Mouse (Mus musculus): ENCODE measurements around the gene Pla2g15. TPM values are rescaled to one million over a fixed set of nuclear protein-coding genes. Genes with fewer than 3 reads are reported as not detected.

Pla2g15 gene
- polyA plus RNA-seq, 1 experiment from 2014 or later = 6.4 TPM

DNA sequence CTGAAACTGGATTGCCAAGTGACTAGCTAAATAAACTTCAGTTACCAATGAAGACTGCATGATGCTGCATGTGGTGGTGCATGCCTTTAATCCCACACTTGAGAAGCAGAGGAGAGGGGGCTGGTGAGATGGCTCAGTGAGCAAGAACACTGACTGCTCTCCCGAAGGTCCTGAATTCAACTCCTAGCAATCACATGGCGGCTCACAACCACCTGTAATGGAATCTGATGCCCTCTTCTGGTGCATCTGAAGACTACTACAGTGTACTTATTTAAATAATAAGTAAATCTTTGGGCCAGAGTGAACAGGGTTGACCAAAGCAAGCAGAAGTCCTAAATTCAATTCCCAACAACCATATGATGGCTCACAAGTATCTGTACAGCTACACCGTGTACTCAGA, 26.8 kb upstream of the Pla2g15 start:
- Histone ChIP-seq H3K4me2 (no peak overlapping the region), H3K27me3 (ENCODE audit: control insufficient read depth, insufficient read depth, low read length) (no peaks in the 10 kb centered on the region), H3K4me3 (ENCODE audit: low read depth, low read length) (no peak overlapping the region), H3K36me3 (ENCODE audit: control insufficient read depth, insufficient read depth, low read length) (0 out of 2 replicates have a peak, but pooled peaks cover 3% of the 10 kb centered on the region), H3K9ac (ENCODE audit: low read length) (no peak overlapping the region), H3K27ac (ENCODE audit: low read depth, low read length) (no peak overlapping the region), H3K9me3 (ENCODE audit: control insufficient read depth, low read length) (no peaks in the 10 kb centered on the region), H3K4me1 (ENCODE audit: control insufficient read depth, insufficient read depth, low read length) (no peaks in the 10 kb centered on the region)
- WGBS = 82% methylated on average over 3 of the region's 3 CpGs
- ATAC-seq (ENCODE audit: low FRiP score) = no peak
- no peak for DNase-seq (ENCODE audit: low spot score, missing footprints)

DNA sequence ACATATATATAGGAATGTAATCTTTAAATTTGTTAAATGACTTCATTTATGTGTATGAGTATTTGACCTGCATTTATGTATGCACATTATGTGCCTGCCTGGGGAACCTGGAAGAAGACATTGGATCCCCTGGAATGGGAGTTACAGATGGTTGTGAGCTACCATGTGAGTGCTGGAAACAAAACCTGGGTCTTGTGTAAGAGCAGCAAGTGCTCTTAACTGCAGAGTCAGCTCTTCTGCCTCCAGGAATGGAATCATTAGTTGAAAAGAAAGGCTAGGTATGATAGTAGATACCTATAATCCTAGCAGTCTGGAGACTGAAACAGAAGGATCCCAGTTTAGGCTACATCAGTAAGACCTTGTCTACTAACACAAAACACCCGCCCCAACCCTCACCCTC, 24.1 kb upstream of the Pla2g15 start:
- Histone ChIP-seq H3K9me3 (ENCODE audit: control insufficient read depth, low read length) (no peaks in the 10 kb centered on the region), H3K27ac (ENCODE audit: low read depth, low read length) (no peak overlapping the region), H3K36me3 (ENCODE audit: control insufficient read depth, insufficient read depth, low read length) (peaks cover 12% of the 10 kb centered on the region; the same call in 1 of the 2 replicates), H3K4me1 (ENCODE audit: control insufficient read depth, insufficient read depth, low read length) (no peaks in the 10 kb centered on the region), H3K9ac (ENCODE audit: low read length) (no peak overlapping the region), H3K4me3 (ENCODE audit: low read depth, low read length) (no peak overlapping the region), H3K27me3 (ENCODE audit: control insufficient read depth, insufficient read depth, low read length) (no peaks in the 10 kb centered on the region), H3K4me2 (no peak overlapping the region)
- WGBS = 94% methylated on average over 1 of the region's 1 CpGs
- DNase-seq (ENCODE audit: low spot score, missing footprints) (no peak), ATAC-seq (ENCODE audit: low FRiP score) (no peak)

DNA sequence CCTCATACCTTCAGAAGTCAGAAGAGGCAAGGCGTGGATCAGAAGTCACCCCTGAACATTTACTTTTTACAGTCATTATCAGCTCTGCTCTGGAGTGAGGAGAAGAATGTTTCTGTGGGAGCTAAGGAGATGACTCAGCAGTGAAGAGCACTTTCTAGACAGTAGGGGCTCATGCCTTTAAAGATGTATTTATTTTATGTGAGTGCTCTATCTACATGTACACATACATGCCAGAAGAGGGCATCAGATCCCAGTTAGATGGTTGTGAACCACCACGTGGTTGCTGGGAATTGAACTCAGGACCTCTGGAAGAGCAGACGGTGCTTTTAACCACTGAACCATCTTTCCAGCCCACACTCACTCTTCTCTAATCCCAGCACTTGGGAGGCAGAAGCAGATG, 23.1 kb upstream of the Pla2g15 start:
- WGBS = 78% methylated on average over 3 of the region's 3 CpGs
- no peak for ATAC-seq (ENCODE audit: low FRiP score)

DNA sequence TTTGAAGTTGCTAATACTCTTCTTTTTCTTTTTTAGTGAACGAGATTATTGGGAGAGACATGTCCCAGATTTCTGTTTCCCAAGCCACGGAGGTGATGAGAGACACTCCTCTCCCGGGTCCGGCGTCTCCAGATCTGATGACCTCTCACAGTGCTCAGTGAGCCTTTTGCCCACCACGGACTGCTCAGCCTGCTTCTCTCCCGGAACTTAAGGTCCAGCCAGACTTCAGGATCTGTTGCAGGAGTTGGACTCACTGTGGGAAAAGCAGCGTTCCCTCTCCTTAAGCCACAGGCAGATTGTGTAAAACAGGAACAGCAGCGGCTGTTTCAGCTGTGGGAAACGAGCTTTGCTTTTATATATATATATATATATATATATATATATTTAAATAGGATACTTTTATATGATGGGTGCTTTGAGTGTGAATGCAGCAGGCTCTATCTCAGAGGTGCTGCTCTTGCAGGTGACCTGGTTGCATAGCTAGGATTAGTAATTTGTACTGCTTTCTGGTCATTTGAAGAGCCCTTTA, 22.3 kb upstream of the Pla2g15 start:
- H3K4me3 ChIP-seq (ENCODE audit: low read depth, low read length) = no peak overlapping the region
- H3K36me3 ChIP-seq (ENCODE audit: control insufficient read depth, insufficient read depth, low read length) = peaks cover 12% of the 10 kb centered on the region; the same call in 1 of the 2 replicates
- H3K4me2 ChIP-seq = no peak overlapping the region
- no peak for ATAC-seq (ENCODE audit: low FRiP score)
- no peaks in the 10 kb centered on the region for H3K9me3 ChIP-seq (ENCODE audit: control insufficient read depth, low read length)
- 93% methylated on average over 10 of the region's 10 CpGs for WGBS
- H3K9ac ChIP-seq (ENCODE audit: low read length) = no peak overlapping the region
- DNase-seq (ENCODE audit: low spot score, missing footprints) = no peak
- H3K27me3 ChIP-seq (ENCODE audit: control insufficient read depth, insufficient read depth, low read length) = no peaks in the 10 kb centered on the region; the same call in 1 of the 2 replicates
- no peaks in the 10 kb centered on the region for H3K4me1 ChIP-seq (ENCODE audit: control insufficient read depth, insufficient read depth, low read length)
- no peak overlapping the region for H3K27ac ChIP-seq (ENCODE audit: low read depth, low read length)

More for the DNA sequence above, 23.1 kb upstream of the Pla2g15 start:
- Histone ChIP-seq H3K27ac (ENCODE audit: low read depth, low read length) (no peak overlapping the region), H3K4me3 (ENCODE audit: low read depth, low read length) (no peak overlapping the region), H3K27me3 (ENCODE audit: control insufficient read depth, insufficient read depth, low read length) (no peaks in the 10 kb centered on the region; the same call in 1 of the 2 replicates), H3K4me2 (no peak overlapping the region), H3K9me3 (ENCODE audit: control insufficient read depth, low read length) (no peaks in the 10 kb centered on the region), H3K9ac (ENCODE audit: low read length) (no peak overlapping the region), H3K4me1 (ENCODE audit: control insufficient read depth, insufficient read depth, low read length) (no peaks in the 10 kb centered on the region), H3K36me3 (ENCODE audit: control insufficient read depth, insufficient read depth, low read length) (peaks cover 12% of the 10 kb centered on the region; the same call in 1 of the 2 replicates)
- no peak for DNase-seq (ENCODE audit: low spot score, missing footprints)

GRCm38 (mm10) chr8:106129232-106129930, 20.8 kb upstream of the Pla2g15 start:
- Histone ChIP-seq H3K36me3 (ENCODE audit: control insufficient read depth, insufficient read depth, low read length) (peaks cover 12% of the 10 kb centered on the region; the same call in 1 of the 2 replicates), H3K4me1 (ENCODE audit: control insufficient read depth, insufficient read depth, low read length) (no peaks in the 10 kb centered on the region), H3K27ac (ENCODE audit: low read depth, low read length) (no peak overlapping the region), H3K9me3 (ENCODE audit: control insufficient read depth, low read length) (no peaks in the 10 kb centered on the region), H3K4me2 (no peak overlapping the region), H3K27me3 (ENCODE audit: control insufficient read depth, insufficient read depth, low read length) (peaks cover 5% of the 10 kb centered on the region), H3K4me3 (ENCODE audit: low read depth, low read length) (no peak overlapping the region), H3K9ac (ENCODE audit: low read length) (no peak overlapping the region)
- ATAC-seq (ENCODE audit: low FRiP score) (no peak), DNase-seq (ENCODE audit: low spot score, missing footprints) (no peak)

- H3K27me3 ChIP-seq (ENCODE audit: control insufficient read depth, insufficient read depth, low read length) = peaks cover 11% of the 10 kb centered on the region
- H3K27ac ChIP-seq (ENCODE audit: low read depth, low read length) = no peak overlapping the region
- no peaks in the 10 kb centered on the region for H3K4me1 ChIP-seq (ENCODE audit: control insufficient read depth, insufficient read depth, low read length)
- H3K9ac ChIP-seq (ENCODE audit: low read length) = no peak overlapping the region
- no peak overlapping the region for H3K4me2 ChIP-seq
- ATAC-seq (ENCODE audit: low FRiP score) (no peak), DNase-seq (ENCODE audit: low spot score, missing footprints) (no peak)
- peaks cover 12% of the 10 kb centered on the region; the same call in 1 of the 2 replicates for H3K36me3 ChIP-seq (ENCODE audit: control insufficient read depth, insufficient read depth, low read length)
- H3K9me3 ChIP-seq (ENCODE audit: control insufficient read depth, low read length) = no peaks in the 10 kb centered on the region
- 97% methylated on average over 2 of the region's 2 CpGs for whole genome bisulfite sequencing
- no peak overlapping the region for H3K4me3 ChIP-seq (ENCODE audit: low read depth, low read length)
Observed at GRCm38 (mm10) chr8:106129997-106130396, 20.2 kb upstream of the Pla2g15 start.

DNA sequence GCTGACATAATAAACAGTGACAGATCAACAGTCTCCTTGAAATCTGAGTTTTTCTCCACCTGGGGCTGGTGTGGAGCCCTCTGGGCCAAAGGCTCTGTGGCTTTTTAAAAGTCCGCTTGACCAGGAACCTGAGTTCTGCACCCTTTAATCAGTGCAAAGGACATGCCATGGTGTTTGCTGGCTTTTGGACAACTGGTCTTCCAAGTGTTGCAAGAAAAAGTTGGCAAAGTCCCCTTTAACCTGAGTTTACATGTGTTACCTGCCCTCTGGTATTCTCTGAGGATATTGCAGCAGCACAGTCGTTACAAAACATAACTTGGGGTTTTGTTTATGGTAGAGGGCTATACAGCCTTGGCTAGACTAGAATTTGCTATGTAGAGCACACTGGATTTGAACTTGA, 19.7 kb upstream of the Pla2g15 start:
- Histone ChIP-seq H3K4me1 (ENCODE audit: control insufficient read depth, insufficient read depth, low read length) (no peaks in the 10 kb centered on the region), H3K4me3 (ENCODE audit: low read depth, low read length) (no peak overlapping the region), H3K9me3 (ENCODE audit: control insufficient read depth, low read length) (no peaks in the 10 kb centered on the region), H3K27me3 (ENCODE audit: control insufficient read depth, insufficient read depth, low read length) (peaks cover 16% of the 10 kb centered on the region), H3K4me2 (no peak overlapping the region), H3K27ac (ENCODE audit: low read depth, low read length) (no peak overlapping the region), H3K36me3 (ENCODE audit: control insufficient read depth, insufficient read depth, low read length) (peaks cover 12% of the 10 kb centered on the region; the same call in 1 of the 2 replicates), H3K9ac (ENCODE audit: low read length) (no peak overlapping the region)
- WGBS = 84% methylated on average over 2 of the region's 2 CpGs
- ATAC-seq (ENCODE audit: low FRiP score) (no peak), DNase-seq (ENCODE audit: low spot score, missing footprints) (no peak)

DNA sequence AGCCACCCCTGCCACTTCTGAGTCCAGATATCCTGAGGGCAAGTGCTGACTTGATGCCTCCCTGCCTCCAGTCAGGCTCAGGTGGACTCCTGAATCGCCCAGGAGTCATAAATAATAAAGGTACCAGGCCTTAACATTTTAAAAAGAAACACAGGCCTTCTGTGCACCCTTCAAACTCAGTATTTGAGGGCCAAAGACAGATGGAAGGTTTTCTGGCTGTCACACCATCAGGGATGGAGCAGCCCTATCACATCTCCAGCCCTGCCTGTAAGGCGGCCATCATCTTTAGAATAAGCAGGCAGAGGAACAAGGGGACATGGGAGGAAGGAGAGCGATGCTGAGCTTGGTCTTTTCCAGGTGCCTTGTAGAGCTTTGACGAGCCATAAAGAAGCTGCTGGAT, 19.2 kb upstream of the Pla2g15 start:
- Histone ChIP-seq H3K4me1 (ENCODE audit: control insufficient read depth, insufficient read depth, low read length) (peaks cover under 1% of the 10 kb centered on the region), H3K9me3 (ENCODE audit: control insufficient read depth, low read length) (no peaks in the 10 kb centered on the region), H3K9ac (ENCODE audit: low read length) (no peak overlapping the region), H3K27me3 (ENCODE audit: control insufficient read depth, insufficient read depth, low read length) (peaks cover 21% of the 10 kb centered on the region), H3K36me3 (ENCODE audit: control insufficient read depth, insufficient read depth, low read length) (peaks cover 12% of the 10 kb centered on the region; the same call in 1 of the 2 replicates), H3K4me3 (ENCODE audit: low read depth, low read length) (no peak overlapping the region), H3K27ac (ENCODE audit: low read depth, low read length) (no peak overlapping the region), H3K4me2 (no peak overlapping the region)
- ATAC-seq (ENCODE audit: low FRiP score) = no peak
- DNase-seq (ENCODE audit: low spot score, missing footprints) = no peak
- 98% methylated on average over 4 of the region's 4 CpGs for WGBS

DNA sequence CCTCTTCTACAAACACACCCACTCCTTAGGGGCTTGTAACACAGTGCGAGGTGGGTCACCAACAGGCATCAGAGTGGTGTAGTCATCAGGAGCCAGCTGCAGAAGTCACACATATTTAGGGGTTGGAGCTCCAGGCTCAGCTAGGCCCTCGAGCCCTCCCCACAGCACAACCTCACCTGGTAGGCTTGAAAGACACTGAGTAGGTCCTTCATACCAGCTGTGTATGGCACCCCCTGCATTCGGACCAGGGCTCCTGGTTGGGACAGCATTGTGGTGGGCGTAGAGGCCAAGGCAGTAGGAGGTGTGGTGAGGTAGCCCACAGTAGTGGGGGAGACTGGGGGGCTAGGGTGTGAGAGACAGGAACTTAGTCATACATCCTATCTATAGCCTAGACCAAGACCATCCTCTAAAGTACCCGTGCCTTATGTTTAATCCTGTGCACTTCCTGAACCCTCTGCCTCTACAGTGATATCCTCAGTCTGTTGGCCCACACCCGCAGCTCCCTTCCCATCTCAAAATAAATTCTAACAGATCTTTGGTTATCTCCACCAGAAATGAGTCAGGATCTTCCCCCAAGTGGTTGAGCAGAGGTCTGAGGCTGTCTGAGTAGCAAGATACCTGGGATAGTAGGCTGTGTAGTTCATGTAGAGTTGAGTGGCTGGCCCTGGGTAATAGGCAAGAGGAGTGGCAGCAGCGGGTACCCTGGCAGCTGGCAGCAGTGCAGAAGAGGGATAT, 18.5 kb upstream of the Pla2g15 start:
- no peak overlapping the region for H3K4me2 ChIP-seq
- ATAC-seq (ENCODE audit: low FRiP score) = no peak
- no peak for DNase-seq (ENCODE audit: low spot score, missing footprints)
- H3K4me3 ChIP-seq (ENCODE audit: low read depth, low read length) = no peak overlapping the region
- H3K27me3 ChIP-seq (ENCODE audit: control insufficient read depth, insufficient read depth, low read length) = peaks cover 28% of the 10 kb centered on the region
- WGBS = 95% methylated on average over 7 of the region's 7 CpGs
- H3K4me1 ChIP-seq (ENCODE audit: control insufficient read depth, insufficient read depth, low read length) = peaks cover 7% of the 10 kb centered on the region
- H3K27ac ChIP-seq (ENCODE audit: low read depth, low read length) = no peak overlapping the region
- no peak overlapping the region for H3K9ac ChIP-seq (ENCODE audit: low read length)
- H3K9me3 ChIP-seq (ENCODE audit: control insufficient read depth, low read length) = no peaks in the 10 kb centered on the region
- H3K36me3 ChIP-seq (ENCODE audit: control insufficient read depth, insufficient read depth, low read length) = peaks cover 12% of the 10 kb centered on the region; the same call in 1 of the 2 replicates

Measured in midbrain, embryonic 11.5 days (tissue).